Mouse (Mus musculus) kidney, adult 2 months (tissue): ENCODE measurements around the gene Col12a1.

Experiments used
- CTCF ChIP-seq: fragments of 200-500 bp; conservative IDR thresholded peaks from 2 replicates; pipeline ENCODE4 v1.5.1; 2011; ENCODE audit warnings: low read depth, mild to moderate bottlenecking, control low read depth, low read length, moderate library complexity, mixed read lengths; ENCODE audit not compliant: insufficient read depth, insufficient read length
- POLR2A ChIP-seq: fragments of 200-500 bp; IDR thresholded peaks from one replicate; pipeline ENCODE4 v1.6.1; 2011; ENCODE audit warnings: low read depth, low read length, control low read depth

DNA sequence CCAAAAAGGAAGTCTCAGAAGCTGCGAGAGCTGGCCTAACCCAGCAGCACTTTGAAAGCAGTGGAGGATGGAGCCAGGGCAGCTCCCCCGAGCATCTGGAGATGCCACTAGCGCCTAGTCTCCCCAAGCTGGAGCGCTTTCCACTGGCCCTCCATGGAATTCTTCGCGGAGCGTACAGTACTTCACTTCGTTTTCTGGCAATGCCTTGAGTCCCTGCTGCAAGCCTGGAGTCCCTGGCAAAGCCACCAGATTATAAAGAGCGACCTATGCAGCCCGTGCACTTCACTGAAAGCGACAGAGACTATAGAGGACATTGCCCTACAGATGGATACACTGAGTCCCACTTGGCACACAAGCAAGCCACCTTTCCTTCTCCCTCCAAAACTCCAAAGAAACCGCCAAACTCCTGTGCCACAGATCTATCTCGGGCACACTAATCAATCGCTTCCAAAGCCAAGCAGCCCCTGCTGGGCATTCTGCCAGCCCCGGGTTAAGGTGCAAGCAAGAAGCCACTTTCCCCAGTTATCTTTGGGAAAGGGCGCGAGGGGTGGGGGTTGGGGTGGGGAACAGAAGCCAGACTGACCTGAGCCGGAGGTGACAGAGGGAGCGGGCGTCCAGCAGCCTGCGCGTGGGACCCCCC is 675 bp downstream of the Col12a1 start:
- TF ChIP-seq POLR2A (no peak), CTCF (no peak)
